Mouse (Mus musculus): ENCODE measurements around the gene Mrps9. TPM values are rescaled to one million over a fixed set of nuclear protein-coding genes. Genes with fewer than 3 reads are reported as not detected.

The Mrps9 gene
- polyA plus RNA-seq, 2 experiments = 47.1 to 53.0 TPM

DNA sequence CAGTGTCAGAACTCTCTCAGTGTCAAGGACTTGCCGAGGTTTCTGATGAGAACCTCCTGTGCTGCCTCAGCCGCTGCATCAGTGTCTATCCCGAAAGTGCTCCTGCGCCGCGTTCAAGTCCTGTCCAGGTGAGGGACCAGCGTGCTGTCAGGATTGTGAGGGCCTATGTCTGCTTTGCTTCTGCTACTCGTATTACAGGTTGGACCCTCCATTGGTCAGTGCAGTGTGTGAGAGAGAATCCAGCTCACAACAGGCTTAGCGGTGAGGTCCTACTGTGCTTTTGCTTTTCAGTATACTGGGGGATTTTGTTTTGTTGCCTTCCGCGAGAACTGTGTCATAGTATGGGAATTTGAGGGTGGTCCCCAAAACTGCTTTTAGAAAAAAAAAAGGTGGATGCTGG, 36.8 kb downstream of the Mrps9 start:
- H3K27me3 ChIP-seq (ENCODE audit: control insufficient read depth, insufficient read depth, low read length) = no peaks in the 10 kb centered on the region
- 0 out of 2 replicates have a peak, but pooled peaks cover 2% of the 10 kb centered on the region for H3K36me3 ChIP-seq (ENCODE audit: control insufficient read depth, insufficient read depth, low read length)
- H3K4me3 ChIP-seq (replicated peaks; ENCODE audit: low read length) = no peak overlapping the region
- TF ChIP-seq POLR2A (IDR thresholded peaks at IDR 0.05; ENCODE audit: borderline replicate concordance, extremely low read depth, insufficient read depth, insufficient read length) = no peak
- H3K9me3 ChIP-seq (ENCODE audit: control insufficient read depth, low read length) = no peaks in the 10 kb centered on the region
- DNase-seq (ENCODE audit: low spot score) (no peak), ATAC-seq (ENCODE audit: low FRiP score, low read depth) (no peak)
- H3K9ac ChIP-seq (ENCODE audit: low read depth, low read length, severe bottlenecking) = no peak overlapping the region
- H3K27ac ChIP-seq (replicated peaks; ENCODE audit: low read depth, low read length) = no peak overlapping the region
- H3K4me2 ChIP-seq (replicated peaks; ENCODE audit: low read depth, low read length, severe bottlenecking) = no peak overlapping the region
- no peaks in the 10 kb centered on the region for H3K4me1 ChIP-seq (ENCODE audit: control insufficient read depth, insufficient read depth, low read length)
- 90% methylated on average over 11 of the region's 11 CpGs for WGBS

- no peak overlapping the region for H3K4me2 ChIP-seq (replicated peaks; ENCODE audit: low read depth, low read length, severe bottlenecking)
- TF ChIP-seq POLR2A (IDR thresholded peaks at IDR 0.05; ENCODE audit: borderline replicate concordance, extremely low read depth, insufficient read depth, insufficient read length) = no peak
- no peak overlapping the region for H3K4me3 ChIP-seq (replicated peaks; ENCODE audit: low read length)
- H3K9ac ChIP-seq (ENCODE audit: low read depth, low read length, severe bottlenecking) = no peak overlapping the region
- H3K4me1 ChIP-seq (ENCODE audit: control insufficient read depth, insufficient read depth, low read length) = no peaks in the 10 kb centered on the region
- WGBS = 64% methylated on average over 22 of the region's 22 CpGs
- no peaks in the 10 kb centered on the region for H3K9me3 ChIP-seq (ENCODE audit: control insufficient read depth, low read length)
- no peaks in the 10 kb centered on the region for H3K27me3 ChIP-seq (ENCODE audit: control insufficient read depth, insufficient read depth, low read length)
- 0 out of 2 replicates have a peak, but pooled peaks cover 2% of the 10 kb centered on the region for H3K36me3 ChIP-seq (ENCODE audit: control insufficient read depth, insufficient read depth, low read length)
- DNase-seq (ENCODE audit: low spot score) (no peak), ATAC-seq (ENCODE audit: low FRiP score, low read depth) (no peak)
- H3K27ac ChIP-seq (replicated peaks; ENCODE audit: low read depth, low read length) = no peak overlapping the region
Measured at GRCm38 (mm10) chr1:42888541-42889349, 37.7 kb downstream of the Mrps9 start.

GRCm38 (mm10) chr1:42889421-42889887, 38.4 kb downstream of the Mrps9 start:
- H3K4me3 ChIP-seq (replicated peaks; ENCODE audit: low read length) = no peak overlapping the region
- no peak overlapping the region for H3K9ac ChIP-seq (ENCODE audit: low read depth, low read length, severe bottlenecking)
- no peaks in the 10 kb centered on the region for H3K9me3 ChIP-seq (ENCODE audit: control insufficient read depth, low read length)
- 0 out of 2 replicates have a peak, but pooled peaks cover 5% of the 10 kb centered on the region for H3K36me3 ChIP-seq (ENCODE audit: control insufficient read depth, insufficient read depth, low read length)
- H3K27ac ChIP-seq (replicated peaks; ENCODE audit: low read depth, low read length) = no peak overlapping the region; the same call in 1 of the 2 replicates
- H3K4me2 ChIP-seq (replicated peaks; ENCODE audit: low read depth, low read length, severe bottlenecking) = no peak overlapping the region
- H3K27me3 ChIP-seq (ENCODE audit: control insufficient read depth, insufficient read depth, low read length) = no peaks in the 10 kb centered on the region
- WGBS = 62% methylated on average over 7 of the region's 7 CpGs
- H3K4me1 ChIP-seq (ENCODE audit: control insufficient read depth, insufficient read depth, low read length) = no peaks in the 10 kb centered on the region
- ATAC-seq (ENCODE audit: low FRiP score, low read depth) (no peak), DNase-seq (ENCODE audit: low spot score) (no peak)
- no peak for TF ChIP-seq POLR2A (IDR thresholded peaks at IDR 0.05; ENCODE audit: borderline replicate concordance, extremely low read depth, insufficient read depth, insufficient read length)

DNA sequence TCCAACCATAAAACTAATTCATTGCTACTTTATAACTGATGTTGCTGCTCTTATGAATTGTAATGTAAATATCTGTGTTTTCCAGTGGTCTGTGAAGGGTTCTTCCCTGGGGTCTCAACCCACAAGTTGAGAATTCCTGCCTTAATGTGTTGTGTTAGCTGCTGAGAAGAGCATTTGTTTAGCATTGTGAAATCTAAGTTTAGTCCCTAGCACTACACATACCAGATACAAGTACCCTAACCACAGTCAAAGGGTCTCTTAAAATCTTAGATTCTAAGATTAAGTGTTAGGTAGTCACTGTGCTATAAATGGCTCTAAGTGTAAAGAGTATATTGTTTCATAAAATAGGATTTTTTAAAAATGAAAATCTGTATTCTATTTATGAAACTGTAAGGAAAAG, 43.7 kb downstream of the Mrps9 start:
- H3K27ac ChIP-seq (replicated peaks; ENCODE audit: low read depth, low read length) = no peak overlapping the region
- H3K9me3 ChIP-seq (ENCODE audit: control insufficient read depth, low read length) = no peaks in the 10 kb centered on the region
- H3K27me3 ChIP-seq (ENCODE audit: control insufficient read depth, insufficient read depth, low read length) = no peaks in the 10 kb centered on the region
- peaks cover 25% of the 10 kb centered on the region for H3K36me3 ChIP-seq (ENCODE audit: control insufficient read depth, insufficient read depth, low read length)
- no peak overlapping the region for H3K4me3 ChIP-seq (replicated peaks; ENCODE audit: low read length)
- H3K4me2 ChIP-seq (replicated peaks; ENCODE audit: low read depth, low read length, severe bottlenecking) = no peak overlapping the region
- H3K9ac ChIP-seq (ENCODE audit: low read depth, low read length, severe bottlenecking) = no peak overlapping the region
- DNase-seq (ENCODE audit: low spot score) (no peak), ATAC-seq (ENCODE audit: low FRiP score, low read depth) (no peak)
- no peaks in the 10 kb centered on the region for H3K4me1 ChIP-seq (ENCODE audit: control insufficient read depth, insufficient read depth, low read length)
- no peak for TF ChIP-seq POLR2A (IDR thresholded peaks at IDR 0.05; ENCODE audit: borderline replicate concordance, extremely low read depth, insufficient read depth, insufficient read length)

- 82% methylated on average over 11 of the region's 11 CpGs for WGBS
- ATAC-seq (ENCODE audit: low FRiP score, low read depth) (no peak), DNase-seq (ENCODE audit: low spot score) (no peak)
- Histone ChIP-seq H3K4me2 (replicated peaks; ENCODE audit: low read depth, low read length, severe bottlenecking) (no peak overlapping the region), H3K36me3 (ENCODE audit: control insufficient read depth, insufficient read depth, low read length) (peaks cover 20% of the 10 kb centered on the region), H3K27me3 (ENCODE audit: control insufficient read depth, insufficient read depth, low read length) (no peaks in the 10 kb centered on the region), H3K27ac (replicated peaks; ENCODE audit: low read depth, low read length) (no peak overlapping the region), H3K9me3 (ENCODE audit: control insufficient read depth, low read length) (no peaks in the 10 kb centered on the region), H3K9ac (ENCODE audit: low read depth, low read length, severe bottlenecking) (no peak overlapping the region), H3K4me1 (ENCODE audit: control insufficient read depth, insufficient read depth, low read length) (no peaks in the 10 kb centered on the region; the same call in 1 of the 2 replicates), H3K4me3 (replicated peaks; ENCODE audit: low read length) (no peak overlapping the region)
- TF ChIP-seq POLR2A (IDR thresholded peaks at IDR 0.05; ENCODE audit: borderline replicate concordance, extremely low read depth, insufficient read depth, insufficient read length) = no peak
Measured at GRCm38 (mm10) chr1:42905148-42905547, 54.1 kb downstream of the Mrps9 start.
